Mouse (Mus musculus) heart, embryonic 16.5 days (tissue): ENCODE measurements at regions not wholly inside any gene's neighbourhood (a gene's known extent, or its start where the extent isn't known, plus 50 kb on each side); places are given as distances from the start of the nearest gene placed in this dataset.
A peak's percentile ranks its signal among the peaks of the same experiment; 100 is the strongest.

Source experiments
- ATAC-seq: fragments of 200-750 bp; cut with Nextera tagmentation; replicated peaks from 2 replicates; pipeline ENCODE4 v1.8.0; 2017; ENCODE audit warnings: moderate number of reproducible peaks; ENCODE audit not compliant: insufficient read depth, low FRiP score; ENCODE audit errors: extremely low read depth
- H3K27ac ChIP-seq: fragments of 300-500 bp; sonication (generic); 2 replicates; pipeline ENCODE4 v1.5.1; 2014; ENCODE audit warnings: mild to moderate bottlenecking, low read length, control low read depth, moderate library complexity
- H3K27me3 ChIP-seq: fragments of 300-500 bp; sonication (generic); 2 replicates; pipeline ENCODE4 v1.6.1; 2014; ENCODE audit warnings: low read length, mixed read lengths; ENCODE audit not compliant: control insufficient read depth, insufficient read depth
- H3K36me3 ChIP-seq: fragments of 300-500 bp; sonication (generic); 2 replicates; pipeline ENCODE4 v1.6.1; 2014; ENCODE audit not compliant: control insufficient read depth, insufficient read depth
- H3K4me1 ChIP-seq: fragments of 300-500 bp; sonication (generic); 2 replicates; pipeline ENCODE4 v1.6.1; 2014; ENCODE audit warnings: low read length, mixed read lengths; ENCODE audit not compliant: control insufficient read depth, insufficient read depth
- H3K4me2 ChIP-seq: fragments of 300-500 bp; sonication (generic); 2 replicates; pipeline ENCODE4 v1.6.1; 2014; ENCODE audit warnings: low read depth, mild to moderate bottlenecking, control low read depth, low read length
- H3K4me3 ChIP-seq: fragments of 300-500 bp; sonication (generic); 2 replicates; pipeline ENCODE4 v1.5.1; 2014; ENCODE audit warnings: mild to moderate bottlenecking, control low read depth, low read length
- H3K9ac ChIP-seq: fragments of 300-500 bp; sonication (generic); 2 replicates; pipeline ENCODE4 v1.6.1; 2014; ENCODE audit warnings: low read length, control low read depth
- H3K9me3 ChIP-seq: fragments of 300-500 bp; sonication (generic); replicated peaks from 2 replicates; pipeline ENCODE4 v1.6.1; 2016; ENCODE audit warnings: low read length; ENCODE audit not compliant: control insufficient read depth
- WGBS: fragments of 180-500 bp; shearing (Covaris S2); extraction: QIAGEN DNeasy Blood & Tissue Kit; methylation state at CpG from one replicate; pipeline ENCODE4 v1.1.7; 2014; 5-methylcytosine and 5-hydroxymethylcytosine counted together

DNA sequence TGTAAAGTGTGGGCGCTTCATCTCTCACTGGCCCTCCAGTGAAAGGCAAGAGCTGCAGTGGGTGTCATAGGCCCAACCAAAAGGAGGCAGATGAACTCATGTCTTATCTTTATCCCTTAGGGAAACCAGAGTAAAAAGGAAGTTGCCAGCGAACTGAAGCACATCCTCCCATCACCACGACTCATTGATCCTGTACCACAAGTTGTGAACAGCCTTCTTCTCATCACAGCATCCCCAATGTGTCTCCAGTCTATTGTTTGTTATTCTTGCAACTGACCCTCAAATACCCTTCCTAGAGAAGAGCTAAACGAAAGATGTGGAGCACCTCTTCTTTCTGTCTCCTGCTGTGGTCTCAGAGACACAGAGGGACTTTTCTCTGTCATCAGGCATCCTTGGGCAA is 570.5 kb upstream of the Cdh5 start:
- WGBS = 49% methylated on average over 4 of the region's 4 CpGs
- ATAC-seq = no peak

DNA sequence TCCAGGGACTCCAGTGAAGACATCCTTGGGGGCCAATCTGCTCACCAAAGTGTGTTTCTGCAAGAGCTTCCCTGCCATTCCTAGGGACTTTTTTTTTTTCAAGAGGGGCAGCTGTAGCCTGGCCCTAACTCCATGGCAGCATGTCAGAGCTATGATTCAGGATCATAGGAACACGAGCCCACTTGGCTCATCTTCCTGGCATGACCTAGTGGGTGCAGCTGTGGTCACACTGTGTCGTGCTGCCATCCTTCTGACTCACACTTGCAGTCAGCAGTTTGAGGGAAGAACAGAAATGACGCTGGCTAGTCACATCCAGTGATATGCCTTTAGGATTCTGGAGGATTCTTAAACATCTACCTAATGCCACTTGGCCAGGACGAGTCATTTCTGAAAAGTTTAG is 566.5 kb upstream of the Cdh5 start:
- Histone ChIP-seq H3K4me2 (no peak overlapping the region), H3K27ac (no peak overlapping the region), H3K36me3 (no peaks in the 10 kb centered on the region), H3K9me3 (no peaks in the 10 kb centered on the region), H3K27me3 (no peaks in the 10 kb centered on the region), H3K9ac (no peak overlapping the region), H3K4me1 (no peaks in the 10 kb centered on the region), H3K4me3 (no peak overlapping the region)
- no peak for ATAC-seq
- 75% methylated on average over 4 of the region's 4 CpGs for WGBS

More for the DNA sequence above, 570.5 kb upstream of the Cdh5 start:
- H3K36me3 ChIP-seq = no peaks in the 10 kb centered on the region
- no peak overlapping the region for H3K9ac ChIP-seq
- no peaks in the 10 kb centered on the region for H3K27me3 ChIP-seq
- no peak overlapping the region for H3K4me3 ChIP-seq
- no peaks in the 10 kb centered on the region for H3K9me3 ChIP-seq
- no peak overlapping the region for H3K27ac ChIP-seq
- H3K4me1 ChIP-seq = no peaks in the 10 kb centered on the region
- no peak overlapping the region for H3K4me2 ChIP-seq

DNA sequence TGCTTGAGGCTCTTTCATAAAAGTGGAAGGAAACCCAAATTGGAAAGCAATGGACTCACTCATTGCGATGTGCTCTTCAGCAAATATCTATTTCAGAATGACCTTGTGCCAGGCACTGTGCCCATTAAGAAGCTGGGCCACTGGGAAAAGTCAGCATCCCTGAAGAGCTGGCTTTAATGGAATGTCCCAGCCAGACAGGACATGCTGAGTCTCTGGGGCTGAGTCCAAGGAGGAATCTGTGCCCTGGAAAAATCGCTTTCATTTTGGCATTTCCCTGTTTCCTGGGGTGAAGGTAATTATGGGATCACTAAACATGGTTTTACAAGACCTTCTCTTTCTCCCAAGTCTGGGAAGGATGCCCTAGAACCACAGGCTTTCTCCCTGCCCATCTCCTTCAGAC is 564.6 kb upstream of the Cdh5 start:
- Histone ChIP-seq H3K27me3 (no peaks in the 10 kb centered on the region), H3K9me3 (no peaks in the 10 kb centered on the region), H3K9ac (no peak overlapping the region), H3K4me3 (no peak overlapping the region), H3K4me1 (no peaks in the 10 kb centered on the region), H3K4me2 (no peak overlapping the region), H3K27ac (no peak overlapping the region), H3K36me3 (no peaks in the 10 kb centered on the region)
- ATAC-seq = no peak
- WGBS = 69% methylated on average over 2 of the region's 2 CpGs

DNA sequence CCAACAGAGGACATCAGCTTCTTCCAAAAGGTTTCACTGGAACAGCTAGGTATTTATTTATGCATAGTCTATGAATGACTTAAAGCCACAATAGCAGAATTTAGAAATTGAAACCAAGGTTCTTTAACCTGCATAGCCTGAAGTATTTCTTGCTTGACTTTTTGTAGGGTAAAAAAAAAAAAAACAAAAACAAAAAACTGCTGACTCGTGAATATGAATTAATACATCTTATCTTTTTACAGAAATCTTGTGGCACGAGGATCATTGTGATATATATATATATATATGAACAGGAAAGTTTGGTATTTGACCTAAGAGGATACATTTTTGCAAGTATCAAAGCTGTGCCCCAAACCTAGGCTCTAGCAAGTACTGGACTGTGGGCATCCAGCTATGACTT is 559.5 kb upstream of the Cdh5 start:
- Histone ChIP-seq H3K4me2 (no peak overlapping the region), H3K4me1 (no peaks in the 10 kb centered on the region), H3K9me3 (no peaks in the 10 kb centered on the region), H3K4me3 (no peak overlapping the region), H3K9ac (no peak overlapping the region), H3K27me3 (no peaks in the 10 kb centered on the region), H3K27ac (no peak overlapping the region), H3K36me3 (no peaks in the 10 kb centered on the region)
- ATAC-seq = no peak
- WGBS = 65% methylated on average over 2 of the region's 2 CpGs

DNA sequence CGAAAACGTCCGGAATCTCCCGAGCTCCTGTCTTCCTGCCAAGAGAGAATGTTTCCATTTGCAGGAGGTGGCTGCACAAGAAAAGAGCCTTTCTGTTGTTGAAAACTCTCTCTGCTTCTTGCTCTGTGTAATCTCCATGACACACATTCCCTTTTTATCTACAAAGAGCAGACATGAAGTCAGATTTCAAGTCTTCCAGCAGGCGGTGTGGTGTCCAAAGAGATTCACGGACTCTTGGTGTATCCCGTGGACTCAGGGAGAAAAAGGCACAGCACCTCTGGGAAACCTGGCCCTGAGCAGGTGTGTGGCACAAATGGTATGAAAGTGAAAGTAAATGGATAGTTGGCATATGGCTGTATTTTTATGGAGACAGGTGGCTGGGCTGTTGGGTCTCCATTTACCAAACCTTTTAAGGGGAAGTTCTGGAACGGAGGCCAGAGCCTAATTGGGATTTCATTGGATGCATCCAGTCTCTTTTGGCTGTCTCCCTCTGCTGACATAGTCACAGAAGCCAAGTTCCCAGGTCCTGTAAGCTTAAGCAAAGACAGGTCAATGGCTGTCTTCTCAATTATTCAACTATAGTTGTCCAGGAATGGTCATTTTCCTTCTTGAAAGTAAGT is 549.4 kb upstream of the Cdh5 start:
- 50% methylated on average over 8 of the region's 8 CpGs for WGBS
- no peaks in the 10 kb centered on the region for H3K27me3 ChIP-seq
- H3K27ac ChIP-seq = no peak overlapping the region
- no peaks in the 10 kb centered on the region for H3K9me3 ChIP-seq
- no peak overlapping the region for H3K4me3 ChIP-seq
- no peaks in the 10 kb centered on the region for H3K4me1 ChIP-seq
- no peak overlapping the region for H3K9ac ChIP-seq
- 0 out of 2 replicates have a peak overlapping the region, but pooled peaks have one; percentile 6 for H3K4me2 ChIP-seq
- no peaks in the 10 kb centered on the region for H3K36me3 ChIP-seq
- ATAC-seq = no peak; the same call in 1 of the 2 replicates

DNA sequence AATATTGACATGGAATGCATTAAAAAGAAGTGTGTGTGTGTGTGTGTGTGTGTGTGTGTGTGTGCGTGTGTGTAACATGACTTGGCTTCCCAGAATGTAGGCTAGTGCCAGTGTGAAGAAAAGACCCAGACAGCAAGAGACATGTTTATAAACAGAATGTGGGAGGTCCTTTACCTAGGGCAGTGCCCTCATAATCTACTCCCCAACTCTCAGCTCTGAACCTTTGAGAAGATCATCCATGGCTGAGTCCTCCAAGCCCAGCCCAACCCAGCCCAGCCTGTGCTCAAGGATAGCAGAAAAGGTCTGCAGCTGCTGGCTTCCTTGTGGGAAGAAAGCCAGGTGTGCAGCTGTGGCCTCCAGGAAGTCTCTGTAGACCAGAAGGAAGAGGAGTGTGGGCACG is 539.8 kb upstream of the Cdh5 start:
- H3K27ac ChIP-seq = no peak overlapping the region
- 57% methylated on average over 2 of the region's 2 CpGs for WGBS
- no peaks in the 10 kb centered on the region for H3K36me3 ChIP-seq
- no peak for ATAC-seq
- no peak overlapping the region for H3K4me3 ChIP-seq
- no peaks in the 10 kb centered on the region for H3K27me3 ChIP-seq
- H3K9ac ChIP-seq = no peak overlapping the region
- no peaks in the 10 kb centered on the region for H3K4me1 ChIP-seq
- no peak overlapping the region for H3K4me2 ChIP-seq
- no peaks in the 10 kb centered on the region for H3K9me3 ChIP-seq

DNA sequence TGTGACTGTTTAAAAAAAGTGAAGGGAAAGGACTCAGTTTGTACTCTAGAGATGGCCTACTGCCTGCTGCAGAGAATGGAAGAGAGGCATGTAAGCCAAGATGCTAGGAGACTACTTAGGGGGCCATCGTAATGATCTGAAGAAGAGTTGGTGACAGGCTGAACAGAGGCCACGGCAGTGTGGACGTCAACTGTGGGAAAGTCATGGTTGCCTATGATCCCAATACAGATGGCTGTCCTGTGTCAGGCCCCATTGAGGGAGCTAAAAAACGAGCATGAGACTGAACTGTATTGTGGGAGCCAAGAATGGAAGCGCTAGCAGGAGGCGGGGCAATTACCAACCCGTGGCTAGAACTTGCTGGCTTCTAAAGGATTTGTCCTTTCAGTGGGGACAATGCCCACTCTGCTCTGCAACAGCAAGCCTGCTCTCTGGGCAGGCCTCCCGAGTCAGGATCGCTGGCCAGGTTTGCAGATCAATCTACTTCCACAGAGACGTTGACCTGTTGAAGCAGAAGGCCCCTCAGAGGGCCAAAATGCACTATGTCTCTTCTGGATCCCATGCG is 530.5 kb upstream of the Cdh5 start:
- WGBS = 82% methylated on average over 11 of the region's 11 CpGs
- Histone ChIP-seq H3K27ac (no peak overlapping the region), H3K36me3 (no peaks in the 10 kb centered on the region), H3K27me3 (no peaks in the 10 kb centered on the region), H3K9me3 (no peaks in the 10 kb centered on the region), H3K4me2 (no peak overlapping the region), H3K9ac (no peak overlapping the region), H3K4me1 (no peaks in the 10 kb centered on the region), H3K4me3 (no peak overlapping the region)
- ATAC-seq = no peak

DNA sequence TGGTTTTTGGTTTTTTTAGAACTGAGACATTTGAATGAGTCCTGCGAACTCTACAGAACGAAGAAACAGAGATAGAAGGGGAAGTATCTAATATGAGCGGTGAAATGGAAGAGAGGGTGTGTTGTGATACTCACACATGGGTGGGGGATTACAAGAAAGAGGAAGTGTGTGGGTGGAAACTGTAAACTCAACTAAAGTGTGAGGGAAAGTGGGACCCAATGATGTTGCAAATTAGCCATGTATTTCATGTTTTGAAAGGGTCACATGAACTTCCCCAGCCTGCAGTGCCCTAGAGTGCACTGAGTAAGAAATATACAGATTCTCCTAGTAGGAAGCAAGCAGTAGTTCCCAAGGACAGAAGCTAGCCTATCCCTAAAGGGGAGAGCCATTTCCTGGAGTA is 524.3 kb upstream of the Cdh5 start:
- Histone ChIP-seq H3K4me2 (no peak overlapping the region), H3K36me3 (no peaks in the 10 kb centered on the region), H3K27me3 (no peaks in the 10 kb centered on the region), H3K27ac (no peak overlapping the region), H3K4me3 (no peak overlapping the region), H3K4me1 (no peaks in the 10 kb centered on the region), H3K9me3 (no peaks in the 10 kb centered on the region), H3K9ac (no peak overlapping the region)
- ATAC-seq = no peak
- WGBS = 70% methylated on average over 3 of the region's 3 CpGs

DNA sequence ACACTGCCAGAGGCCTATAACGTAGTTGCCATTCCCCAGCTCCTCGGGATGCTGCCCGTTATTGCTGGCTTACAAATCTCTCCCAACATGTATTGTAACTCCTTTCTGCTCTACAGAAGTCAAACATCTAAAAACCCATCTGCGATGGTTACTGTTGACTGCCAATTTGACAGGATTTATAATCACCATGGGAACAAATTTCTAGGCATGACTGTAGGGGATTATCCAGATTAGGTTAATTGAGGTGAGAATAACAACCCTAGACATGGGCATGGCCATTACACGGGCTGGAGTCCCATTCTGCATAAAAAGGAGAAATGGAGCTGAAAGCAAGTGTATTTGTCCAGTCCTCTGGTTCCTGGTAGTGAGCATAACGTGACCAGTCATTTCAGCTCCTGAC is 523.4 kb upstream of the Cdh5 start:
- H3K4me2 ChIP-seq = no peak overlapping the region
- ATAC-seq = no peak
- WGBS = 85% methylated on average over 6 of the region's 6 CpGs

More for the DNA sequence above, 523.4 kb upstream of the Cdh5 start:
- Histone ChIP-seq H3K4me1 (no peaks in the 10 kb centered on the region), H3K27ac (no peak overlapping the region), H3K27me3 (no peaks in the 10 kb centered on the region), H3K4me3 (no peak overlapping the region), H3K9me3 (no peaks in the 10 kb centered on the region), H3K9ac (no peak overlapping the region), H3K36me3 (no peaks in the 10 kb centered on the region)
